Mouse (Mus musculus): ENCODE data around the gene Gm10762. TPM values are rescaled to one million over a fixed set of nuclear protein-coding genes. Genes with fewer than 3 reads are reported as not detected.

Gene Gm10762
- total and polyA plus RNA-seq, 2 experiments from 2014 or later, result 20.1 to 26.1 TPM

DNA sequence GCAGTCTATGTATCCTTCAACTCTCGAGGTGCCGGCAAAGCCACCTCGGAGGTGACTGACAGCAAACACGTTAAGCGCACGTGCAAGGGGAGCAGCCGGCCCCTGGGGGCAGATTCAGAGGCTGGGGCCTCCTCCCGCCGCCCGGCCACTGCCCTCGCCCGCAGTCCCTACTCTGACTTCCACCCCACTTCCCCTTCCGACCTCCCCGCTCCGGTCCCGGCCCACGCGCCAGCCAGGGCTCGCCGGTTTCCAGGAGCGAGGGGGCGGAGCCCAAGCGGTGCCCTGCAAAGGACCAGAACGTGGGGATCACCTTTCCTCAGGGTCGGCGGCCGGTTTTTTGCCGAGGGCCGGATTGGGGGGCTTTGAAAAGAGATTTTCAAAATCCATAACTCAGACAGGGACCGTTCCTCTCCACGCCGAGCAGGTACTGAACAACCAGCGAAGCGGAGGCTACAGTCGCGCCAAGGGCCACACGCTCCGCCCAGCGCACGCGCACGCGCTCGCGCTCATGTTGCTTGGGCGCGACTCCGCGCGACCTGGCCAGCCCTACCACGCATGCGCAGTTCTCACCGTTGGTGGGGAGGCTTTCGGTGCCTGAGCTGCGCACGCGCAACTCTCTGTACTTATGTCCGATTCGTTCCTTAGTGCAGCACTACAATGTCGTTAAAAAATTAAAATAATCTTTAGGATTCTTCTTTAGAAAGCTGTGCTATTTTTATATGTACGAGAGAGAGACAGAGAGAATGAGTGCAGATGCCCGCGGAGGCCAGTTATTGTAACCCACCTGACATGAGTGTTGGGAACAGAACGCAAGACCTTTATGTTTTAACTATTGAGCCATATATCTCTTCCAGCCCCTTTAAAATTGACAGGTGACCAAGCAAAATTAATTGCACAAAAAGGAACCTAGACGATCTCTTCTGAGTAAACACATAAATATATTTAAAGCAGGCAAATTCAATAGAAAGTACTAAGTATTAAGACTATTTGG, 23.7 kb downstream of the Gm10762 start, which contains the start of gene Zc3h8:
Zc3h8 (minus strand) TSS at position 540 of the 991 bp plus-strand sequence.
- peak; percentile 99 for DNase-seq
- H3K9ac ChIP-seq, result peak within 1 kb of the TSS; percentile 82
- no peaks in the 10 kb centered on the region for H3K36me3 ChIP-seq (ENCODE audit: insufficient read depth)
- TF ChIP-seq CTCF (IDR thresholded peaks at IDR 0.05; ENCODE audit: low read depth), result no peak
- H3K9me3 ChIP-seq (ENCODE audit: low read length), result no peaks in the 10 kb centered on the region
- 2% methylated on average over 65 of the region's 65 CpGs for WGBS
- peak; percentile 94 for ATAC-seq
- H3K4me2 ChIP-seq (ENCODE audit: low read depth), result peak within 1 kb of the TSS; percentile 79
- no peaks in the 10 kb centered on the region for H3K27me3 ChIP-seq (ENCODE audit: insufficient read depth, low read length)
- H3K27ac ChIP-seq (ENCODE audit: low read depth, low read length), result peak within 1 kb of the TSS; percentile 90
- peaks cover 3% of the 10 kb centered on the region; the same call in 1 of the 2 replicates for H3K4me1 ChIP-seq (ENCODE audit: insufficient read depth)
- peak within 1 kb of the TSS; percentile 94 for H3K4me3 ChIP-seq (ENCODE audit: low read depth, low read length)

DNA sequence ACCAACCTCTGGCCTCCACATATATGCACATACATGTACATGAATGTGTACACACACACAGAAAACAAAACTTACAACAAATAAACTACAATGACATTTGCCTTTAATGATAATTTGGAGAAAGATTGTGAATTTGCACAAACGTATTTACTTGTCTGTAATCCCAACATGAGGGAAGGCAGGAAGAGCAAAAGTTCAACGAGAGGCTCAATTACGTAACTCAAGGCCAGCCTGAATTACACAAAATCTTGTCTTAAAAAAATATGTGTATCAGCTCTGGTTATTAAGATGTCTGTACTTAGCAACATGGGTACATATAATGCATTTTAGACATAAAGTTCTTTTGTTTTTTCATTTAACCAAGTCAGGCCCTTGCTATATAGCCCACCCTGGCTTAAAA, 31.3 kb downstream of the Gm10762 start:
- peaks cover 4% of the 10 kb centered on the region; the same call in 1 of the 2 replicates for H3K36me3 ChIP-seq (ENCODE audit: insufficient read depth)
- no peak overlapping the region for H3K27ac ChIP-seq (ENCODE audit: low read depth, low read length)
- H3K9me3 ChIP-seq (ENCODE audit: low read length), result no peaks in the 10 kb centered on the region
- no peak for TF ChIP-seq CTCF (IDR thresholded peaks at IDR 0.05; ENCODE audit: low read depth)
- H3K4me2 ChIP-seq (ENCODE audit: low read depth), result no peak overlapping the region
- H3K4me1 ChIP-seq (ENCODE audit: insufficient read depth), result no peaks in the 10 kb centered on the region
- no peaks in the 10 kb centered on the region for H3K27me3 ChIP-seq (ENCODE audit: insufficient read depth, low read length)
- DNase-seq (no peak), ATAC-seq (no peak)
- WGBS, result 93% methylated on average over 3 of the region's 3 CpGs
- no peak overlapping the region for H3K4me3 ChIP-seq (ENCODE audit: low read depth, low read length)
- no peak overlapping the region for H3K9ac ChIP-seq

DNA sequence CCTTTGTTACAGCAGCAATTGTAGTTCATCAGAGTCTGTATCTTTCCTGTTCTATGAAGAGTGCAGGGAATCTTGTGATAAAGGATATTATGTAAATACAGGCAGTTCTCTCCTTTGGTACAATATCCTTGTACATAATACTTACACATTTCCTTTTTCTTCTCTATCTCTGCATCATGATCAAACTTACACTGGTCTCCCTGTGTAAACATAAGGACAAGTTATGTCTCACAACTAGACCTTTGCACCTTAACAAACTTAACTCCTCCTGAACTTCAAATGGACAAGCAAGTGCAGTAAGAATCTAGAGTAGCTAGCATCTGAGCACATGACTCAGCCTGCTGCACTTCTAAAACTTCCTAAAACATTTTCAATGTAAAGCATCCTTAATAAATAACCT, 36.8 kb downstream of the Gm10762 start:
- H3K4me1 ChIP-seq (ENCODE audit: insufficient read depth), result no peaks in the 10 kb centered on the region
- no peaks in the 10 kb centered on the region for H3K9me3 ChIP-seq (ENCODE audit: low read length)
- H3K4me2 ChIP-seq (ENCODE audit: low read depth), result no peak overlapping the region
- no peak overlapping the region for H3K27ac ChIP-seq (ENCODE audit: low read depth, low read length)
- no peak overlapping the region for H3K9ac ChIP-seq
- TF ChIP-seq CTCF (IDR thresholded peaks at IDR 0.05; ENCODE audit: low read depth), result no peak
- ATAC-seq, result no peak
- H3K4me3 ChIP-seq (ENCODE audit: low read depth, low read length), result no peak overlapping the region
- DNase-seq, result no peak
- no peaks in the 10 kb centered on the region for H3K27me3 ChIP-seq (ENCODE audit: insufficient read depth, low read length)
- H3K36me3 ChIP-seq (ENCODE audit: insufficient read depth), result peaks cover 25% of the 10 kb centered on the region; the same call in 1 of the 2 replicates

DNA sequence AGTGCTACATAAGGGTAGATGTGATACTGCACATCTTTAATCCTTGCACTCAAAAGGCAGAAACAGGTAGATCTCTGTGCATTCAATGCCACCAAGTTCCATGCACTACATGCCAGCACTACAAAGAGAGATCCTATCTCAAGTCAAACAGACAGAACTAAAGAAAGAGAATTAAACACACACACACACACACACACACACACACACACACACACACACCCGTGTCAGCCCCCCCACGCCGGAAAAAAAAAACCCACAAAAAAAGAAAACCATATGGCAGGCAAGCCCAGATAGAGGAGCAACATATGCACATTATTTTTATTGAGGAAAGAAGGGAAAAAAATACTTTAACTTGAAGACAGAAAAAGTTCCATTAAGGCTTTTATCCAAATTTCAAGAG, 39.1 kb downstream of the Gm10762 start:
- Histone ChIP-seq H3K9me3 (ENCODE audit: low read length) (no peaks in the 10 kb centered on the region), H3K4me1 (ENCODE audit: insufficient read depth) (no peaks in the 10 kb centered on the region), H3K9ac (no peak overlapping the region), H3K4me2 (ENCODE audit: low read depth) (no peak overlapping the region), H3K27ac (ENCODE audit: low read depth, low read length) (no peak overlapping the region), H3K27me3 (ENCODE audit: insufficient read depth, low read length) (no peaks in the 10 kb centered on the region), H3K36me3 (ENCODE audit: insufficient read depth) (peaks cover 21% of the 10 kb centered on the region; the same call in 1 of the 2 replicates), H3K4me3 (ENCODE audit: low read depth, low read length) (no peak overlapping the region)
- 69% methylated on average over 3 of the region's 3 CpGs for WGBS
- ATAC-seq, result no peak
- no peak for TF ChIP-seq CTCF (IDR thresholded peaks at IDR 0.05; ENCODE audit: low read depth)
- DNase-seq, result no peak

DNA sequence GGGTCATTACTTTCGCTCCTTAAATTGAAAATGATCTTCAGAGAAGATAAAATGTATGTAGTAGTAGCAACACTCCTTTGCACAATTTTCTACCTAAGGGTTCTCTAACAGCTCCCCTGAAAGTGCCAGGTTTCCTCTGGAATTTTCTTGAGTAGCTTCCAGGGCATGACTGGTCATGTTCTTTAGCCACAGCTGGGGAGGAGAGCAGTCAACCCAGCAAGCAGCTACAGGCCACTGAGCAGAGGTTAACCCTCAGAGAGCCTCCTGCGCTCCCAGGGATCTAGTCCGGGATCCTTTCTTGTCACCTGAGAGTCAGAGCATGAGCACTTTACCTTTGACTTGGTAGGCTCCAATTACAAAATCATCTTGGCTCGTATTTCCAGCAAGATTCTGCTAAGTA, 42.7 kb downstream of the Gm10762 start:
- H3K4me1 ChIP-seq (ENCODE audit: insufficient read depth), result no peaks in the 10 kb centered on the region
- H3K4me2 ChIP-seq (ENCODE audit: low read depth), result no peak overlapping the region
- 97% methylated on average over 4 of the region's 4 CpGs for WGBS
- H3K4me3 ChIP-seq (ENCODE audit: low read depth, low read length), result no peak overlapping the region
- H3K36me3 ChIP-seq (ENCODE audit: insufficient read depth), result peaks cover 18% of the 10 kb centered on the region; the same call in 1 of the 2 replicates
- no peak for TF ChIP-seq CTCF (IDR thresholded peaks at IDR 0.05; ENCODE audit: low read depth)
- DNase-seq (no peak), ATAC-seq (no peak)
- no peaks in the 10 kb centered on the region for H3K27me3 ChIP-seq (ENCODE audit: insufficient read depth, low read length)
- no peak overlapping the region for H3K9ac ChIP-seq
- no peaks in the 10 kb centered on the region for H3K9me3 ChIP-seq (ENCODE audit: low read length)
- H3K27ac ChIP-seq (ENCODE audit: low read depth, low read length), result no peak overlapping the region

Small RNA genes within 50 kb of the gene (microRNA-seq; reads per million reads assigned to microRNA genes)
- 0 reads per million in 2 experiments for gene Gm22859

Other genes with a start within 250 kb of the Gm10762 start
- gene Tmem87b, start 149.6 kb downstream of the Gm10762 start, total RNA-seq (2014; rRNA removed), result 28.9 and 40.7 TPM in 2 replicates
- 22.4 and 34.3 TPM in 2 replicates for gene Tmem87b, start 149.6 kb downstream of the Gm10762 start, polyA plus RNA-seq (2015; fragmentation: Nextera tagmentation; extraction: Ambion mirVana)
- 2.6 and 3.8 TPM in 2 replicates for gene Fbln7, start 104.7 kb downstream of the Gm10762 start, total RNA-seq (2014; rRNA removed)
- 2.3 and 2.6 TPM in 2 replicates for gene Fbln7, start 104.7 kb downstream of the Gm10762 start, polyA plus RNA-seq (2015; fragmentation: Nextera tagmentation; extraction: Ambion mirVana)
- 6.1 and 6.8 TPM in 2 replicates for gene Zc3h8, start 23.6 kb downstream of the Gm10762 start, total RNA-seq (2014; rRNA removed)
- 11.0 and 11.9 TPM in 2 replicates for gene Zc3h8, start 23.6 kb downstream of the Gm10762 start, polyA plus RNA-seq (2015; fragmentation: Nextera tagmentation; extraction: Ambion mirVana)
- gene Zc3h6, start 323 bp downstream of the Gm10762 start, total RNA-seq (2014; rRNA removed), result 7.4 and 13.0 TPM in 2 replicates
- 4.5 and 5.2 TPM in 2 replicates for gene Zc3h6, start 323 bp downstream of the Gm10762 start, polyA plus RNA-seq (2015; fragmentation: Nextera tagmentation; extraction: Ambion mirVana)
- gene Vinac1, start 80.4 kb upstream of the Gm10762 start, total RNA-seq (2014; rRNA removed), result 0.23 and 1.4 TPM in 2 replicates
- gene Vinac1, start 80.4 kb upstream of the Gm10762 start, polyA plus RNA-seq (2015; fragmentation: Nextera tagmentation; extraction: Ambion mirVana), result 0.16 and 0.24 TPM in 2 replicates
- gene Ttl, start 98.2 kb upstream of the Gm10762 start, total RNA-seq (2014; rRNA removed), result 66.0 and 66.2 TPM in 2 replicates
- 28.0 and 31.7 TPM in 2 replicates for gene Ttl, start 98.2 kb upstream of the Gm10762 start, polyA plus RNA-seq (2015; fragmentation: Nextera tagmentation; extraction: Ambion mirVana)
- 24.9 and 25.5 TPM in 2 replicates for gene Polr1b, start 133.3 kb upstream of the Gm10762 start, total RNA-seq (2014; rRNA removed)
- 9.5 and 12.0 TPM in 2 replicates for gene Polr1b, start 133.3 kb upstream of the Gm10762 start, polyA plus RNA-seq (2015; fragmentation: Nextera tagmentation; extraction: Ambion mirVana)
- gene Chchd5, start 162.0 kb upstream of the Gm10762 start, total RNA-seq (2014; rRNA removed), result 15.2 and 21.4 TPM in 2 replicates
- gene Chchd5, start 162.0 kb upstream of the Gm10762 start, polyA plus RNA-seq (2015; fragmentation: Nextera tagmentation; extraction: Ambion mirVana), result 17.1 and 17.6 TPM in 2 replicates
- gene Slc20a1, start 231.0 kb upstream of the Gm10762 start, total RNA-seq (2014; rRNA removed), result 68.7 and 73.5 TPM in 2 replicates
- gene Slc20a1, start 231.0 kb upstream of the Gm10762 start, polyA plus RNA-seq (2015; fragmentation: Nextera tagmentation; extraction: Ambion mirVana), result 27.4 and 36.5 TPM in 2 replicates

All from forebrain, postnatal 0 days (tissue).